Mouse (Mus musculus) lung, postnatal 4 days (tissue): ENCODE results near the gene Plch2.

ENCODE experiments used
- DNase-seq, 2 experiments: peaks; one replicate each; pipeline ENCODE4 v3.0.0; 2021

The Plch2 gene

DNA sequence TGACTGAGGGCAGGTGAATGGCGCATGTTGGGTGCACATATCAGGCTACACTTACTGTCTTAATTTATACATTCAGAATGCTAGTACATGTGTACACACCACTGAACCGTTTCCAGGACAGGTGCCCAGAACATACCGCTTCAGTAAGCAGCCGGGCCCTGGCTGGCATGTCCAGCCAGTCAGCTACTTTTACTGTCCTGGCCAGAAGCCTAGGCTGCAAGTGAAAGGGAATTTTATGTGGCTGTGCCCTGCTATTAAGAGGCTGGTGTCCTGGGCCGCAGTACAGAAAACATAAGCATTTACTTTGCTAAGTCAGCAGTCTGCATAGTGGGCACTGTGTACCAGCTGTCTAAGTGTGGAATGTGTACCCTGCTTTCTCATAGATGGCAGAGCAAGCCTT is 14.3 kb upstream of the Plch2 start:
- no peak for DNase-seq

DNA sequence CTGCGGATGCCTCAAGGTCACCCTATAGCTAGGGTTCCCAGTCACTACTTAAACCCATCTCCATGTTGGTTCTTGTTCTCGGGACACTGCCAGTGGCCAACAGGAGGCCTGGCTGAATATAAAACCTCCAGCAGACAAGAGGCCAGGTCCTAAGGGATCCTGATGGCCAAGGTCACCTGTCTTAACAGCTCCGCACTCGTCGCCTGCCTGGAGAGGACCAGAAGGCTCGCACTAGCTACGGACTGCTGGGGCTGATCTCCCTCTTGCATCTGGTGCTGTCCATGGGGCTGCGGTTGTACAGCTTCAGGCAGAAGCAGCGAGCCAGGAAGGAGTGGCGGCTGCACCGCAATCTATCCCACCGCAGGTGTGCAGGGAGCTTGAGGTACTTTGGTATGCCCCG is 13.6 kb upstream of the Plch2 start:
- DNase-seq = no peak

DNA sequence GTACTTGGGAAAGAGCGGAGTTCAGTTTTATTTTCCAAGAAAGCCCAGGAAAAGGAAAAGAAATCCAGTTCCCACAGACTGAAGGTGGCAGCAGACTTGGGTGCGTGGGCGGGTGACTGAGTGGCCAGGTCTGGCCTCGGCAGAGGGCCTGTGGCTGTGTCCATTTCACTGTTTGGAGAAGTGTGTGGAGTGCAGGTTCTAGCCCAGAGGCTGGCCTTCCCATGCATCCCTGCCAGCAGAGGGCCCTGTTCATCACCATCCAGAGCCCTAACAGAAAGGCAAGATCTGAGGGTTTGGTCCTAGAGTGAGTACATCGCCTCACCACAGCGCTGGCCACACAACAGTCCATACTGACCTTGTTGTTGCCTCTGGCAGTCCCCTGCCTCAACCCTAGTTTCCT is 12.6 kb upstream of the Plch2 start:
- DNase-seq = peak in 1 of 2 experiments; percentile 29

DNA sequence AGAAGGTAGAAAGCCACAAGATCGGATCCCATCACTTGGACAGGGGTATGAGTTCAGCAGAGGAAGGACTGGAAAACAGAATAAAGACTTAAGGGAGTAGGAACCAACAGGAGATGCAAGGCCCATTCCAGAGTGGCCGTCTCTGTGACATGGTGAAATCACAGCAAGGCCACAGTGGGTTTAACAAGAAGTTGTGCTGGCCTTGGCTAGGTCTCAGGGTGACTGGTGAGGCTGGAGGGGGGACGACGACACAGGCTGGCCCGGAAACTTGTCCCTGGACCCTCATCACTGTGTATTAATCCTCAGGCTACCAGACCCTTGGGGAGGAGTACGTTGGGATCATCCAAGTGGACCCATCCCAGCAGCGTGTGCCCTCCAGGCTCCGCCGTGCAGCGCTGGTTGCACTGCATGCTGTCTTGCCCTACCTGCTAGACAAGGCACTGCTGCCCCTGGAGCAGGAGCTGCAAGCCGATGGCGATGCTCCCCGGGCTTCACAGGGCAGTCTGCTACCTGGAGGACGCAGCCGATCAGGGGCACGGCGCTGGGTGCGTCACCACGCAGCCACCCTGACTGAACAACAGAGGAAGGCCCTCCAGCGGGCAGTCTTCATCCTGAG is 11.9 kb upstream of the Plch2 start:
- DNase-seq = no peak

DNA sequence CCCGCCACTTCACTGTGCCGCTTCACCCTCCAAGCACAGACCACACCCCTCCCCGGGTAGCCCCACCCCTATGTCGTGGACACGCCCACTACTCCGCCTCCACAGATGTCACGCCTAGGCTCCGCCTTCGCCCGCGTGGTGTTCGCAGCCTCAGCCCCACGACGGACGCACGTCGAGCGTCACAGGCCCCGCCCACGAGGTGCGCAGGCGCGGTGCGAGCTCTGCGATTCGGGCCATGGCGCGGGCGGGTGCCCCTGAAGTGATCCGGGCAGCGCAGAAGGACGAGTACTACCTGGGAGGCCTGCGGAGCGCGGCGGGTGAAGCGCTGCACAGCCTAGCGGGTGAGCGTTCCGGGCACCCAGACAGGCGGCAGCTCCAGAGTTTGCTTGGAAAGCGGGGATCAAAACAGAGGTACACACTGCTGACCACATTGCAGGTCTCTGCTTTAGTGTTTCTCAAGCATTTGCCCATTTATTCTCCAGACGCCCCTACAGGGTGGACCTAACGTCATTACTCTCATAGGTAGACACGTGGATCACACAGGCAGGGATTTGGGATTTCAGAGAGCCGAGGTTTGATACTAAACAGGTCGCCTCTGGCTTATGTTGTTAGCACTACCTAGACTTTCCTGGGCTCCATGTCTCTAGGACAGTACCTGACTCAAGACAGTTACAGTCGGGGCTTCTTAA is 10.4 kb upstream of the Plch2 start, which contains the start of gene Pex10:
Pex10 (plus strand) TSS at position 183 of the 689 bp plus-strand sequence.
- peak; percentile 97 to 98 for DNase-seq

DNA sequence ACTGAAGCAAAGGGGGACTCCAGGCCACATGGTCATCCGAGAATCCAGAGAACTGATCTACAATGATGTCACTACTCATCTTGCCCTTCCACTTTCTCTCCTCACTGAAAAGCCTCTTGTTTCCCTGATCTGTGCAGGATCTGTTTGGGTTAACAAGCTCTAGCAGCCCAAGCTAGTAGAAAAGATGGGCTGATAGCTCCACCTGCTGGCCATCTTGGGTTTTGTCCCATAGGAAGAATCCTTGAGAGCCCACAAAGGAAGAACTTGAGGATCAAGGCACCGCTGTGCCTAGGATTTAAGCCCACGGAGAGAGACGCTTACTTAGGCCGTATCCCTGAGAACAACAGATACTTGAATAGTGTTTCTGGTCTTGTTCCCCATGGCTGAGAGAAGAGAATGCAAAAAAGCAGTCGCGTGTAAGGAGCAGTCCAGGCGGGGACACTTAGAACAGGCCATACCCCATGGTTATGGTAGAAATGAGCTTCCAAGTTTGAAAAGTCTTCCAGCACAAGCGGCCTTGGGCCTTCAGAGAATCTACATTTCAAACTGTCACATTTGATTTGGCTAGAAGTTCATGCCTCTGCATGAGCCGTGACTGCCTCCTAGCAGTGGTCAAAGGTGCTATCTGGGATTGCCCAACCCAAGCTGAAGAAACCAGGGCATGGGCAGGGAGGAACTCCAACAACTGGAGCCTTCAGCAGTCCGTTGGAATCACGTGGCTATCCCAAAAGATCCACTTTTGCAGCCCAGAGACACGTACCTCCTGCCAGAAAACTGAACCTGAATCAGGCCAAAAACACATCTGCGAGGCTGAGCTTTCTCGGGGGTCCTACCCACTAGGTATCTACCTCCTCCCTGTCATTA is 9.6 kb upstream of the Plch2 start:
- DNase-seq = peak; percentile 81 to 90

DNA sequence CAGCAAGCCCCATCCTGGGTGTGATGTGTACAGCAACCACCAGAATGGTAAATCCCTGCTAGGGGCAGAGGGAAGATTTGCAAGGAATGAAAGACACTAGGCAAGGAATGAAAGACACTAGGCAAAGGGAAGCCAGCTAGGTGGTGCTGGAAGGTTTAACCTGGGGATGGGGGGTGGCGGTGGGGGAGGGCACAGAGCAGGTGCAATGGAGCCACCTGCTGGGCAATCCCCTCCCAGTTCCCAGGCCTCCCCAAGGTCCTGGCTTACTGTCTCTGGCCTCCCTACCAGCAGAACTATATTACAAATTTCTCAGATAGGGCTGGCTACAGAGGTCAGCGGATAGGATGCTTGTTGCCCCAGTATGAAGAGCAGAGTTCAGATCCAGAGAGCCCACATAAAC is 7.9 kb upstream of the Plch2 start:
- no peak for DNase-seq

DNA sequence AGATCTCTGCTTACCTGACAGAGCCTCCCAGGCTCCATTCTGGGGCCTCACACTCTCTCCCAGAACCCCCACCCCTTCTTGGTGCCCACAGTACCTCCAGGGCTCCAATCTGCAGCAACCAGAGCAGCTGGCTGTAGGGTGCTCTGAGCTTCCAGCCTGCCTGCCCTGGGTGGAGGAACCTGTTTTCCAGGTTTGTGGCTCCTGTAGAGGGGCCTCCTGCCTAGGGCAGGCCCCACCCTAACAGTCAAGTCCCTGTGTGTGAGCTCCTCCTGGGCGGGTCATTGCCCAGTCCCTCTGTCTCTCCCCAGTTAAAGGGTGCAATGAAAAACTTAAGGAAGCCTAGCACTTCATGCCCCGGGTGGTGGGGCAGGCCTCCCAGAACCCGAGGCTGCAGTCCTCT is 7.3 kb upstream of the Plch2 start:
- peak; percentile 68 to 82 for DNase-seq

DNA sequence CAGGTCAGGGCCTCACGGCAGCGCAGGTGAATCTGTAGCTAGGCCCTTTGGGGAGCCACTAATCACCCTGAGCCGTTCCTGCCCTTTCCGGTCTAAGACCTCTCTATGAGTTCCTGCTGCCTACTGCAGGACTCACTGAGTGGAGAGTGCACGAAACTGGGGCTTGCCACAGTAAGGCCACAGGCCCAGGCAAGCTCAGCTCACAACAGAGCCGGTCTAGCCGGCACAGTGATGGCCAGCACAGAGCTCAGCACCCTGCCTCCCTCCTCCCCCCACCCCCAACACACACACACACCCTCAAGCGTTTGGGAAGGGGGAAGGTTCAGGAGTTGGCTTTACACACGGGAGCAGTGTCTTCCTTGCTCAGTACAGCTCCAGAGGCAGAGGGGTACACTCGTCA is 1.7 kb upstream of the Plch2 start:
- DNase-seq = no peak

DNA sequence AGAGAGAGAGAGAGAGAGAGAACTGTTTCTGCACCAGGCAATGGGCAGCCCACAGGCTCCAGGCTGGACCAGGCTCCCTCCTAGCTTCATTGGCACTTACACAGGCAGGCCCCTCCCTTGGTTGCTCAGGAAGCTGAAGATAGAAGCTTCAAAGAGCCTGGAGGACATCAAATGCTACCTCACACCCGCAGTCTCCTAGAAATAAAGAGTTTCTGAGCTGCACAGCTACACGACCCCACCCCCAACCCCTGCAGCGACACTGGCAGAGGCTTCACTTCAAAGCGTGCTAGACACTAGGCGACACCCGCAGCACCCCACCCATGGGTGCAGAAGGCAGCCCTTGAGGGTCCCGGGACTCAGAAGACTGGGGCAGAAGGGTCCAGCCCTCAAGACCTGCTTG is 6.5 kb downstream of the Plch2 start:
- DNase-seq = no peak

DNA sequence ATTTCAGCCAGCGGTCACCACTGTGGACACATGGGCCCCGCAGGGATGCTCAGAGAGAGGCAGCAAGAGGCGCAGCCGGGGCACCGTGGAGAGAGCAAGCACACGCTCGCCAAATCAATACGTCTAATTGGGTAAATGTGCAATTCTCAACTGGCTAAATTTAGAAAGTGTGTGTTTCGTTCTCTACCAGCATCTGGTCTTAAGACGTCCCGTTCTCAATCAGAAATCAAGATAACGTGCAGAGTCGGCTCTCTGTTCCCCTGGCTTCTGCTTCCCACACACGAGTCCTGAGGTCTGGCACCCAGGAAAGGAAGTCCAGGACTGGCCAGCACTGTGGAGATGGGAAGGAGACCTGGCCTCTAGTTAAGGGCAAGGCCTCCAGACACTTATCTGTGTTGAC is 9.9 kb downstream of the Plch2 start:
- no peak for DNase-seq

DNA sequence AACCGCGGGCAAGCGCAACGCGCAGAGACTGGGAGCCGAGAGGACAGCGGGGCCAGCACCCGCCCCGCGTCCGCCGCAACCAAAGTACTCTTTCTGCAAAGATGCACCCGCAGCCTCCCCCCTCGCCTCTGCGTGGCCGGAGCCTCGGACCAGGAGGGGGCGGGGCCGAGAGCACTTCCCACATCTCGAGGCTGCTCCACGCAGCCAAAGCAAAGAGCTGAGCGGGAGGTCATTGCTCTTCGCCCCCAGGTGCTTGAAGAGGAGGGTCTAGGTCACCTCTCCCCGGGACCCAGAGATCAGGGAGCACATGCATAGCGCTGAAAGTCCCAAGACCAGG is 13.3 kb downstream of the Plch2 start:
- DNase-seq = no peak

DNA sequence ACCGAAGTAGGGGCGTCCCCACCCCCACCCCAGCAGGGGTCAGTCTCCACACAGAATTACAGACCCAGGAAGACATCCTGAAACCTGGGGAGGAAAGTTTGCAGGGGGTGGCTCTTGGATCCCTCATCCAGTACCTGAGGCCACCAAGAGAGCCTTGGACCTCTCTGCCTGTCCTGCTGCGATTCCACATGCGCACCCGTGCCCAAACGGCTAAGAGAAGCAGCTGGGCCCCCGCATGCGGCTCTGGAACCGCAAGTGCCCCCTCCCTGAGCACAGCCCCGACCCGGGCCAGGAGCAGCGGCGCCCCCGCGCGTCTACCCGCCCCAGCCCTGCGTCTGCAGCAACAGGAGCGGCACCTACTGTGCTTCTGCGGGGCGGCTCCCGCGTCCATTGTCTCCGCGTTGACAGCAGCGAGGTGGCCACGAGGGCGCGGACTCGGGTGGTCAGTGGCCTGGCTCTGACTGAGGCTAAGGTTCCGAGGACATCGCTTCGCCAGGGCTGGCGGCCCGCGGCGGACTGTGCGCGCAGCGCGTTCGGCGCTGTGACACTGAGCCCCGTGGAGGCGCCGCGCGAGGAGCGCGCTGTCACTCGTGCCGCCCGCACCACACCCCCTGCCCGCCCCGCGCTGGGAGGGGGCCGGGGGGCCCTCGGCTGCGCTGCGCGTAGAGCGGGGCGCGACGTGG is 13.8 kb downstream of the Plch2 start:
- no peak for DNase-seq

DNA sequence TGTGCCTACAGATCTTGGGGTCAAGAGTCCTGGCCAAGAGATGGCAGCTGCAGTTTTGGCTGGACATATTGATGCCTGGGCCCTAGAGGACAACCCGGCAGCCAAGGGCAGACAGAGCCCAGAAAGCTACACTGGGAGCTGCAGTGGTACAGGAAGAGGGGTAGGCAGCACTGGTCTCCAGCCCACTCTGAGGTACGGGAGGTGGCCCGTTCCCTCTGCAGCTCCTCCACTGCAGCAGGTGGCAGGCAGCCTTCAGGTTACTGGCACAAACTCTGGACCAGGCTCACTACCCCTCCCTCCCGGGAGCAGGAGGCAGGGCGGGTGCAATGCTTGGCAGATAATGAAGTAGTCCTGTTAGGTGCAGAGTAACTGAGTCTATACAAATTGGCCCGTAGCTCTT is 15.9 kb downstream of the Plch2 start:
- no peak for DNase-seq

DNA sequence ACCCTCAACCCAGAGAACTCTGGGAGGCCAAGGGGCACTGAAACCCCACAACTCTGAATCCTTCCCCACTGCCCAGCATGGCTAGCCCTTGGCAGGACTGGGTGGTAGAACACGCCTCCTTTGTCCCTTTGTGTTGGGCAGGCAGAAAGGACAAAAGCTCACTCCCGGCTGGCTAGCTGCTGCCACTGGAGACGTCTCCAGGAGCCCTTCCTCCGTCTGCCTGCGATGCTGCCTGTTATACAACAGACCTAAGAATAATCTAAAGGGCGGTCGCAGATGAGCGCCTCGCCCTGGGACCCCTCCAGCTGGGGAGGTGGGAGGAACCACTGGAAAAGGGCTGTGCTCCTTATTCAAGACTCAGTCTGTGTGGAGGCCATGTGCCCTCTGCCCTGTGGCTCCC is 16.4 kb downstream of the Plch2 start:
- no peak for DNase-seq

DNA sequence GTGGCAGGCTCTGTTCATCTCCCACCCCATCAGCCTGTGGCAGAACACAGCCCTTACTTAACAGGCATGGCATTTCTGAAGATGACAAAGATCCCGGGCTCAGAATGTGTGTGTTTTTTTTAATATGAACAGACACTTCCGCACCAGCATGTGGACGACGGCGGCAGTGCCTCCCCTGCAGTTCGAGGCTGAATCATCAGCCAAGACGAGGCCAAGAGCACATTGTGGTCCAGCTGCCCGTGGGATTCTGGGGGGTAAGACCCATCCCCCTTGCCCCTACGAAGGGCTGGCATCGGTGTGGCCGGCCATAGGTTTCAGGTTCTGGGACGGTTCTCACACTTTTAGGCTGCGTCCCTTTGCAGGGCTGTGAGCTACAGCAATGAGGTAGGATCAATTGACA is 21.8 kb downstream of the Plch2 start:
- no peak for DNase-seq

DNA sequence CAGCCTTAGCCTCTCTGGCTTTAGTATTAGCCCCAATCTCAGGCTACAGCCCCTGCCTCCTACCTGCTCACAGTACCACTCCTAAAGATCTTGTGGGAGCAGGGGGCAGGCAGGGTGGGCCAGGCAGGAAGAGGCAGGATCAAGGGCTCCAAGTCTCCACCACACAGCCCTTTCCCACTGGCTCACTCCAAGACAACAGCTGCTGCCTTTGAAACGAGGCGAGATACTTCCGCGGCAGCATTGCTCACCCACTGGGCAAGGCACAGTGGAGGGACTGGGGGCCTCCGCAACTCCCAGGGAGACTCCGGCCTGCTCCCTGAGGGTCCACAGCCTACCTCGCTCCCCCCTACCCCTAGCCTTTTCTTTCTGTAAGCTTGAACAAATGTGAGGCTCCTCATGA is 22.4 kb downstream of the Plch2 start:
- no peak for DNase-seq

DNA sequence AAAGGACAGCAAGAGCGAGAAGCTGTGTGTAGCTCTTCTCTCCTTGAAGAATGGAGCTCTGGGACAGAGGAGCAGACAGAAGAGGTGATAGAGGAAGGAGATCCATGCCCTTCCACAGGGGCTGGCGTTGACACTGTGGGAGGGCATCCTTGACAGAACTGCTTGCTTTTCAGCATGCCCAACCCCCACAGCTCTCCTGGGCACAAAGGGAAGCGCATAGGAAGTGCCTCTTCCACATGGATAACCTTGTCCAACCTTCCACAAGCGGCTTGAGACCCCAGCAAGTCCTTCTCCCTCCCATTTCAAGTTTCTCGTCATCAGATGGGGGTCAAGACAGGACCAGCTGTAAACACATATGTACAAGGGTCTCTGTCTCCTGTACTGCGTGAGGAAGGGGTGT is 23.5 kb downstream of the Plch2 start:
- DNase-seq = no peak

DNA sequence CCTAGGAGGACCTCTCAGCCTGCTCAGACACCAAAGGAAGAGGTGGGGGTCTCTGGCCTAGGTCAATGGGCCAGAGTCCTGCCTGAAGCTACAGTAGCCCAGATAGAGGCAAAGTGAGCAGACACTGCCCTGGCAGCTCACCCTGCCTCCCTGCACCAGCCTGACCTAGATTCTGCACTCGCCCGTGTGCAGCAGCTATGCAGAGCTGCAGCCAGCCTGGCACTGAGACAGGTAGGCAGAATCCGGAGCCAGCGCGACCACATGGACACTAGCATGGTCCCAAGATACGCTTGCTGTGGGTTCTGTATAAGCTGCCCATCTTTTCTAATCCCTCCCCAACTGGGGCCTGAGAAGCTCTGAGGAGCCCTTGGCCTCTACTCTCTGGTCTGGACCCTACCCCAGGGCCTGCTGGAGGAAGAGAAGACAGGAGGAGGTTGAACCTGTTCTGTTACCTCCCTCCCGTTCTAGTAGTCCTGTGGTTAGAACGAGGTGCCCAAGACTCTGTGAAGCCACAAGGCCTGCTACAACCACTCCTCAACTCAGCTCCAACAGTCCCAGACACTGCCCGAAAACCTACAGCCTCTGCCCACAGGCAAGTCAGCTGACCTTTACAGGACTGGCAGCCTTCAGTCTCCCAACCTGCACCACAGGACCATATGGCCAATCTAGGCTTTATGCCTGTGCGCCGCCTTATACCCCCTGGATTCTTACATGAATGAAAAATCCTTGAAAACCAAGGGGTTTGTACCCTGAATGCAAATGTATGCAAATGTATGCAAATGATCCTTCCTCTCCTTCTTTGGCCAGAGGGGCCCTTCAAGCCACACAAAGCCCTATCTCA is 32.2 kb downstream of the Plch2 start:
- DNase-seq = no peak

DNA sequence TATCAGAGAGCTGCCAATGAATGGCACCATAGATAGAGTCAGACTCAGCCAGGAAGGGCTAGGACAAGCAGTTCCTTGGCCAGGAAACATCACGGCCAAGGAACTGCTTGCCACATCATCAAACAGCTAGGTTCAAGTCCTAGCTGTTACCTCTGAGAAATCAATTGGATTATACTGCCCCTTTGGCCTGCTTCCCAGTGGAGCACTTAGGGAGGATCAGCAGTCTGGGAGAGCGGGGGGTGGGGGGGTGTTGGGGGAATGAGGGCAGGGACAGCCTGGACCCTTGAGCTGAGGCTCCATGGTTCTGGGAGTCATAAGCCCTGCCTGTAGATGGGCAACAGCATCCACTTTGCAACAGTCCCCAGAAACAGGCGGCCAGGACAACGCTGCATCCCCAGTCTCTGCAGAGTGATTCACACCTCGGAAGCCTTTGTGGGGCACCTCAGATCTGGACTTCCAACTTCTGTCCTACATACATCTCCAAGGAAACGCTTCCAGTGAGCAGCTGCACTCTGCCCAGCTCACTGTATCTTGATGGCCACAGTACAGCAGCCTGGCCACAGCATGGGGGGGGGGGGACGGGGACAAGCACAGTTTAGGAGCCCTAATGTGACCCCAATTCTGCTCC is 34.2 kb downstream of the Plch2 start:
- no peak for DNase-seq

DNA sequence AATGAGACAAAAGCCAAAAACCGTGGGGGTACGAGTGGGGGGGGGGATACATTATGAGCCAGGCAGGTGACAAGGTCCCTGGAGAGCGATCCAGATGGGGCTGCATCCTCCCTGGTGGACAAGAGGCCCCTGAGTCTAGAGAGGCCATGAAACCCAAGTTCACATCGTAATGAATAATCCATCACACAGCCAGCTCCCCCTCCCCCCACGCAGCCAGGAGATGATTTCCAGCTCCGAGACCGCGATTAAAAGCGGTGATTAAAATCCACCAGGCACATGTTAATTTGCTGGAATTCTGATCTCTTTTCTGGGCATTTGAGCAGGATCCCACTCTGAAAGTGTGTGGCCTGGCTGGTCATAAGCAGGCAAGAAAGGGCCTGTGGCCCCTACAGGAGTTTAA is 35.8 kb downstream of the Plch2 start:
- DNase-seq = no peak

DNA sequence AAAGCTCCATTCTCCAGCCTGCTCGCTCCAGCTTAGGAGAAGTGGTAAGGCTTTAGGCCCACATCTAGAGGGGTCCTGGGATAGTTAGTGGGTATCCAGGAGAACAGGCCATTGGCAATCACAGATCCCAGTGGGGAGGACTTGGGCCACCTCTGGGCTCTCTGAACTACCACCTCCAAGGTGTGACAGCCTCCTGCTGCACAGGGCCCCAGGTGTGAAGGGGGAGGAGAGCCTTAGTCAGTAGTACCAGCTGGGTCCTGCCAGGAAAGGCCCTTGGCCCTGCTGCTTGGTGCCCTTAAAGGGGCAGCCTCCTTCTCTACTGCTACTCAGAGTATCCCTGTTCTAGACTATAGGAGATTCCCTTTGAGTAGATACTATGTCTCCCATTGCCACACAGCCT is 36.4 kb downstream of the Plch2 start:
- DNase-seq = no peak
